Mouse (Mus musculus) embryonic facial prominence, embryonic 13.5 days (tissue): ENCODE measurements around the gene Hcfc2. TPM values are rescaled to one million over a fixed set of nuclear protein-coding genes. Genes with fewer than 3 reads are reported as not detected.

Experiments used
- ATAC-seq: fragments of 200-750 bp; cut with Nextera tagmentation; 2 replicates; pipeline ENCODE4 v1.8.0; 2017; ENCODE audit warnings: low read depth; ENCODE audit not compliant: insufficient number of reproducible peaks, insufficient read depth, low FRiP score, low TSS enrichment
- H3K27ac ChIP-seq: fragments of 300-500 bp; sonication (generic); 2 replicates; pipeline ENCODE4 v1.5.1; 2015; ENCODE audit warnings: moderate library complexity, mild to moderate bottlenecking, inconsistent platforms
- H3K27me3 ChIP-seq: fragments of 300-500 bp; sonication (generic); 2 replicates; pipeline ENCODE4 v1.6.1; 2015; ENCODE audit warnings: mild to moderate bottlenecking, inconsistent platforms
- H3K36me3 ChIP-seq: fragments of 300-500 bp; sonication (generic); 2 replicates; pipeline ENCODE4 v1.6.1; 2015; ENCODE audit warnings: mild to moderate bottlenecking, inconsistent platforms
- H3K4me1 ChIP-seq: fragments of 300-500 bp; sonication (generic); 2 replicates; pipeline ENCODE4 v1.6.1; 2015; ENCODE audit warnings: inconsistent platforms
- H3K4me2 ChIP-seq: fragments of 300-500 bp; sonication (generic); 2 replicates; pipeline ENCODE4 v1.6.1; 2015; ENCODE audit warnings: moderate library complexity, mild to moderate bottlenecking, inconsistent platforms
- H3K4me3 ChIP-seq: fragments of 300-500 bp; sonication (generic); 2 replicates; pipeline ENCODE4 v1.5.1; 2015; ENCODE audit warnings: mild to moderate bottlenecking, inconsistent platforms
- H3K9ac ChIP-seq: fragments of 300-500 bp; sonication (generic); 2 replicates; pipeline ENCODE4 v1.6.1; 2015; ENCODE audit warnings: mild to moderate bottlenecking, inconsistent platforms
- H3K9me3 ChIP-seq: fragments of 300-500 bp; sonication (generic); 2 replicates; pipeline ENCODE4 v1.6.1; 2016; ENCODE audit warnings: inconsistent platforms
- WGBS: fragments of 180-500 bp; shearing (Covaris S2); methylation state at CpG from one replicate; pipeline ENCODE4 v1.1.7; 2015; ENCODE audit warnings: mixed read lengths; 5-methylcytosine and 5-hydroxymethylcytosine counted together
- polyA plus RNA-seq: library from polyadenylated mRNA; unstranded; fragments of >200 nt; fragmentation: Nextera tagmentation; extraction: Ambion mirVana; gene quantifications from 2 replicates; pipeline ENCODE4 v1.2.1, GENCODE M21; 2015

Hcfc2 gene
- polyA plus RNA-seq, 1 experiment from 2014 or later = 44.5 TPM

DNA sequence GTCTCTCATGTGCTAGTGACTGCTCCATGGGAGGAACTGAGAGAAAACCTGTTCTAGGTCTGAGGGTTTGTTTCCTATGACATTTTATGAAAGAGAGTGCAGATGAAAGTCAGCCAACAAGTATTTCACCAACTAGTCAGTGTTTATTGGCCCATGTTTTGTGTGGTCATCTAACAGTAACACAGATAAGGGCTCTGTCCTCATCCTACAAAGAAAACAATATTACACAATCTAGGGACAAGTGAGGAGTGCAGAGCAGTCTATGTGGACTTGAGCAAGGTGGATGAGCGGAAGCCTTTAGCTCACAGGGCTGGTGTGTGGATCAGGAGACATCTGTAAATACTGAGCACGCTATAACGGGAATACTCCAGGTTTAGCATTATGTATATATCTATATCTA lies 62.9 kb downstream of the Hcfc2 start:
- no peak overlapping the region for H3K9ac ChIP-seq
- no peak for ATAC-seq
- peaks cover 23% of the 10 kb centered on the region for H3K4me1 ChIP-seq
- H3K36me3 ChIP-seq = peaks cover 73% of the 10 kb centered on the region
- 93% methylated on average over 3 of the region's 3 CpGs for WGBS
- H3K27me3 ChIP-seq = no peaks in the 10 kb centered on the region
- H3K4me2 ChIP-seq = no peak overlapping the region
- no peaks in the 10 kb centered on the region for H3K9me3 ChIP-seq
- no peak overlapping the region for H3K4me3 ChIP-seq
- no peak overlapping the region for H3K27ac ChIP-seq

DNA sequence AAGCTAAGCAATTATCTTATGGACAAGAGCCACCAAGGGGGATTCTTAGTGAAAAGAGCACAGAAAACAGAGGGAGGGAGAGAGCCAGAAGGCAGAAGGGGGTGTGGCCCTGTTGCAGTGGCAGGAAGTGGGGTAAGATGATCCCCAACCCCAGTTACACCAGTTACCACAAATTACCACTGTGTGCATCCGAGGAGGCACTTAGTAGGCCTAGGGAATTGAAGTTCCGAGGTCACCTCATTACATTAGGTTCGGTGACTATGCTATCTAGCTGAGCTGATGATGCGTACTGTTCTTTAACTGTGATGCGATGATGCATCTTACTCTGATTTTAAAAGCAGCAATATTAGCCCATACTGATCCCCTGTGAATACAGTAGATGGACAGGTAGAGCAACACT lies 63.7 kb downstream of the Hcfc2 start:
- Histone ChIP-seq H3K27ac (no peak overlapping the region), H3K27me3 (no peaks in the 10 kb centered on the region), H3K9me3 (no peaks in the 10 kb centered on the region), H3K4me2 (no peak overlapping the region), H3K4me3 (no peak overlapping the region), H3K36me3 (peaks cover 65% of the 10 kb centered on the region), H3K9ac (no peak overlapping the region), H3K4me1 (peaks cover 28% of the 10 kb centered on the region)
- no peak for ATAC-seq
- WGBS = 79% methylated on average over 5 of the region's 5 CpGs

DNA sequence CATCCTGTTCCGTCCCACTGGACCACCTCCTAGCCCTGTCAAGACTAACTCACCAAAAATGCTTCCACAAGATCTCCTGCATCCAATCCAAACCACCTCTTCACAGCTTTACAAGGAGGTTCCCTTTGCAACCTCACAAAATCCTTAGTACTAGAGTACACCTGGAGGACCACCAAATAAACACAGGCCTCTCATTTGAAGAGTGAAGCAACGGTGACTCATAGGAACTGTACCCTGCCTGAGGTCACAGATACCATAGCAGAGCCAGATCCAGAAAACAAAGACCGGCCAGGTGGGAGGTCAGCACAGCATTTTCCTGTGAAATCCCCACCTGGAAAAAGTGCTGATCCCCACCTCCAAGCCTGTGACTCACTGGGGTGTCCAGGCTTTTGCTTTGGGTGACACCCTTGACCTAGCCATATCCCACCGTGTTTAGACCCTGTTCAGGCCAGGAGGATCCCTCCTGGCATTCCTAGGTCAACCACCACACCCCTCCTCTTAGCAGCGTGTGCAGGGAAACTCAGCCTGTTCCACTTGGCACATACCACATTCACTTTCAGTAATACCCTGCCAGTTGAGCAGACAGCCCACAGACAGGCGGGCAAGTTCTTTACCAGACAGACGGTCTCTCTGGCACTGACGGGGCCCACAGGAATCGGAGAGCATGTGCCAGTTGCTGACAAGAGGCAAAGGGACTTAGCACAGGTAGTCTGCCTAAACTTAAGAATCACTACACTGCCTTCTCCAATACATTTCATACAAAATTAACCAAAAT lies 65.3 kb downstream of the Hcfc2 start:
- Histone ChIP-seq H3K4me2 (peak overlapping the region; percentile 34; the same call in 1 of the 2 replicates), H3K36me3 (peaks cover 51% of the 10 kb centered on the region), H3K27ac (no peak overlapping the region), H3K4me1 (peaks cover 28% of the 10 kb centered on the region), H3K4me3 (no peak overlapping the region), H3K9ac (no peak overlapping the region), H3K27me3 (no peaks in the 10 kb centered on the region), H3K9me3 (no peaks in the 10 kb centered on the region)
- ATAC-seq = no peak
- WGBS = 81% methylated on average over 9 of the region's 9 CpGs

DNA sequence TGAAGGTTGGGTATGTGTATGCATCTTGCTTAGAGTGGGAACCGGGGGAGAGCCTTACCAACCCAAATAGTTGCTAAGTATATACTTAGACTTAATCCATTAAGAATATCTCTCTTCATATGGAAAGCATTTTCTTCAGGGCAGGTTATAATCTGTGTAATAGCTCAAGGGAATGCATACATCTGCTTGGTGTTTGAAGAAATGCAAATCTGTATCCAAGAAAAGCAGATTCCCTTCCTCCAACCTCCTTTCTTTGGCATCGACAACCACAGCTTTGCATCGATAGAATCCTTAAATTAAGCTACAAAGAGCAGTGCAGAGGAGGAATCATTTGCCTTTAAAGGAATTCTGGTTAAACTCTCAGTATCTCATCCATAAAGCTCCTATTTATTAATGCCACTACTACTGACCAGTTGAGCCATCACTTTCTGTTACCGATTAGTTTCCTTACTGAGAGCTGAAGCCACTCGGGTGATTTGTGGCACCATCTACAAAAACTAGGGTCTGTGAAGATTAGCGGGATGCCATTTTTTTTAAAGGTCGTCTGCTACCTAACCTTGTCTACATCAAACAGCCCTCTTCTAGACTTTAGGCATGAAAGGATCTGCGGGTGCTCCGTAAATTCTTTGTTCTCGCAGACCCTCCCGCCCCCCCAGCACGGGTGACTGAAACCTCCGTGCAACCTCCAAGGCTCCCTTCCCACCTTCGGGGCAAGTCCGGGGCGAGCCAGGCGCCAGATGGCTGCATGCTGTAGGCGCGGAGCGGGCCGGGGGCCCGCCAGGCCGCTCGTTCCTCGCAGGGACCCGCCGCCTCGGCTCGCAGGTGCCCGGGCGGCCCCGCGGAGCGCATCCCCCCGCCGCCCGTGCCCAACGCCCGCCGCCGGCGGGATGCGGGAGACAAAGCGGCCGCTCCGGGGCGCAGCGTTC lies 67.1 kb downstream of the Hcfc2 start:
- H3K27ac ChIP-seq = peak overlapping the region; percentile 100
- H3K4me2 ChIP-seq = peak overlapping the region; percentile 77
- H3K4me3 ChIP-seq = peak overlapping the region; percentile 90
- H3K4me1 ChIP-seq = peaks cover 28% of the 10 kb centered on the region
- no peaks in the 10 kb centered on the region for H3K27me3 ChIP-seq
- no peaks in the 10 kb centered on the region for H3K9me3 ChIP-seq
- ATAC-seq = 0 out of 2 replicates have a peak, but pooled peaks have one; percentile 13
- 0% methylated on average over 35 of the region's 48 CpGs for WGBS
- H3K36me3 ChIP-seq = peaks cover 33% of the 10 kb centered on the region
- peak overlapping the region; percentile 99 for H3K9ac ChIP-seq

DNA sequence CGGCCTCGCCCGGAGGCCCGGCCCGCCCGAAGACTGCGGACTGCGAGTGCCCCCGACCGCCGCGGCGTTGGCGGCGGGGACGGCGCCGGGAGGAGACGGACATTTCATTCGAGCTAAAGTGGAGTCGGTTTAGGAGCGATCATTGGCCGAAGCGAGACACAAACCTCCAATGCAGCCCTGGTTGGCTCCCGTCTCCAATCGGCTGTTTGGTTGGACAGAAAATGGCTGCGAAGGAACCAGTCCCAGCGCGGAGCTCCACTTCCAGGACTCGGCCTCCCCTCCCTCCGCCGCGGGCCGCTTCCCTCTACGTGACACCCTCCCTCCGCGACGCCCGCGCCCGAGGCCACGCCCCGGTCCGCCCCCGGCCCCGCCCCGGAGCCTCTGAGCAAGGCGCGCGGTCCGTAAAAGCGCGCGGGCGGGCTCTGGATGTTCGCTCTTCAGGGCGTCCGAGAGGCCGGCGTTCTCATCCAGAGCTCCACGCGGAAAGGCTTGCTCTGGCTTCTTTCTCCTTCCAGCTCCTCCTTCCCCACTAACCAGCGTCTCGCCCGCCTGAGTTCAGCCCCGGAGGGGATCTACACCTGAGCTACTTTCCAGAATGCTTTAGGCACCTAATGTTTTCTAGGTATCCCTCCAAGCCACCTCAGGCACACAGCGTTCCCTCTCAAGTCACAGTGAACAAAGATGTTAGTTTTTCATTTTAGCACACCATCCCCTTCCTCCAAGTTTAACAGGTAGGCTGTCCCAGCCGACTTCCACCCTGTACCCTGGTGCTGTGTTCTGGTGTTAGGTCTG lies 68.1 kb downstream of the Hcfc2 start, which contains the start of gene Nfyb:
TSS of gene Nfyb (minus strand) at position 305 of the 792 bp plus-strand sequence.
- Histone ChIP-seq H3K4me2 (peak within 1 kb of the TSS; percentile 77), H3K27me3 (no peaks in the 10 kb centered on the region), H3K36me3 (peaks cover 23% of the 10 kb centered on the region), H3K4me1 (peaks cover 28% of the 10 kb centered on the region), H3K9ac (peak within 1 kb of the TSS; percentile 99), H3K27ac (peak within 1 kb of the TSS; percentile 100), H3K4me3 (peak within 1 kb of the TSS; percentile 90), H3K9me3 (no peaks in the 10 kb centered on the region)
- WGBS = under 1% methylated on average over 67 of the region's 68 CpGs
- peak; percentile 95 for ATAC-seq

DNA sequence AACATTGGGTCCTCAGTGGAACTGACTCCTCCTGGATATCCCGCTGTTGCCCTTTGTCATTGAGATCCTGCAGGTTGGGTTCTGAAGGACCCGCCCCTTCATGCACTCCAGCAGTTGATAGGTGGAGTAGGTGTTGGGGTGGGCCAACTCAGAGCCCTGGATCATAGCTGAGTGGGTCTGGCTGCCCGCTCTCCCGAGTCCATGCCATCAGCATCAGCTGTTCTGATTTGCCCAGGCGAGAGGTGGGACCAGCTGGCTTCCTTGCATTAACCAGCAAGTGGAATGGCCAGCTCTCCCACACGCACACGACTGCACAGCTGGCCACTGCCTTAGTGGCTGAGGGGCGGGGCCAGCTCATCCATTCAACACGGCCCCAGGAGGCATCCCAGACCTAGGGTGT lies 72.9 kb downstream of the Hcfc2 start:
- H3K4me1 ChIP-seq = peaks cover 5% of the 10 kb centered on the region; the same call in 1 of the 2 replicates
- no peak overlapping the region for H3K9ac ChIP-seq
- no peak for ATAC-seq
- H3K27ac ChIP-seq = no peak overlapping the region
- H3K27me3 ChIP-seq = no peaks in the 10 kb centered on the region
- H3K4me3 ChIP-seq = no peak overlapping the region
- no peaks in the 10 kb centered on the region for H3K9me3 ChIP-seq
- H3K4me2 ChIP-seq = no peak overlapping the region
- WGBS = 26% methylated on average over 9 of the region's 9 CpGs
- no peaks in the 10 kb centered on the region for H3K36me3 ChIP-seq

DNA sequence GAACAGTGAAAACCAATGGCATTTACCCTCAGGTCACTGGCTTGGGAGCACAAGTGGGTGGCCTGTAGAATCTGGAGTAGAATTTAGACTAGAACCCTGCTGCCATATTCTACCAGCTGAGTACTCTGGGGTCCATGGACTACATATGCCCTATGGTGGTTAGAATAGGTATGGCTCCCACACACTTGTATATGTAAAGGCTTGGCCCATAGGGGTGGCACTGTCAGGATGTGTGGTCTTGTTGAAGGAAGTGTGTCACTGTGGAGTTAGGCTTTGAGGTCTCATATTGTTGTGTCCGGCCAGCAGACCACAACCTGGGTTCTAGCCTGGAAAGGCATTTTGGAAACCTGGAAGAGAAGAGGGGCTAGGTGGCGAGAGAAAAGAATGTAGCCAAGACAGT lies 74.8 kb downstream of the Hcfc2 start:
- 84% methylated on average over 2 of the region's 2 CpGs for WGBS
- Histone ChIP-seq H3K36me3 (no peaks in the 10 kb centered on the region), H3K4me1 (no peaks in the 10 kb centered on the region), H3K27me3 (no peaks in the 10 kb centered on the region), H3K4me2 (no peak overlapping the region), H3K4me3 (no peak overlapping the region), H3K9ac (no peak overlapping the region), H3K9me3 (no peaks in the 10 kb centered on the region), H3K27ac (no peak overlapping the region)
- no peak for ATAC-seq

DNA sequence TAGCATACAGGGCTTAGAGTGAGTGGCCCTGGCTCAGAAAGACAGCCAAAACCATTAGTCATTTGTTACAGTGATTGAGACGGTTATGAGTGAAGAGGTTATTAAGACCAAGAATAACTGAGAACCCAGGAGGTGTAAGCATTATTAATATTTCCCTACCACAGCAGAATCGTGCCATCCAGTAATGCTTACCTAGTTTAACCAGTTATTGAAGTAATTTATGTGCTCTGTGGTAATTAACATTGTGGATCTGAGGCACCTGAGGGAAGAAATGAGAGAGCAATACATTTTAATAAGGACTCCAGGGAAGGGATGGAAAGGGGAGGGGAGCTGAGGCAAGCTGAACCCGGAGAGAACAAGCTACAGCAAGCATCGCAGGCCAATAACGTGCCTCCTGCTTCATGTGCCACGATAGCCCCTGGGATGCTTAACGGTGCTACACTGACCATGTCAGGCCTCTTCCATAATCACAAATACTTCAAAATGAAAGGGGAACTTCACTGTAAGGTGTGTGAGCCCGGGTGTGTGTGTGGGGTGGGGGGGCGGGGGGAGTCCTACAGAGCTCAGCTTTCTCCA lies 75.7 kb downstream of the Hcfc2 start:
- H3K4me2 ChIP-seq = no peak overlapping the region
- ATAC-seq = no peak
- no peaks in the 10 kb centered on the region for H3K27me3 ChIP-seq
- no peak overlapping the region for H3K27ac ChIP-seq
- H3K36me3 ChIP-seq = no peaks in the 10 kb centered on the region
- no peaks in the 10 kb centered on the region for H3K9me3 ChIP-seq
- H3K9ac ChIP-seq = no peak overlapping the region
- no peaks in the 10 kb centered on the region for H3K4me1 ChIP-seq
- WGBS = 68% methylated on average over 9 of the region's 9 CpGs
- no peak overlapping the region for H3K4me3 ChIP-seq

DNA sequence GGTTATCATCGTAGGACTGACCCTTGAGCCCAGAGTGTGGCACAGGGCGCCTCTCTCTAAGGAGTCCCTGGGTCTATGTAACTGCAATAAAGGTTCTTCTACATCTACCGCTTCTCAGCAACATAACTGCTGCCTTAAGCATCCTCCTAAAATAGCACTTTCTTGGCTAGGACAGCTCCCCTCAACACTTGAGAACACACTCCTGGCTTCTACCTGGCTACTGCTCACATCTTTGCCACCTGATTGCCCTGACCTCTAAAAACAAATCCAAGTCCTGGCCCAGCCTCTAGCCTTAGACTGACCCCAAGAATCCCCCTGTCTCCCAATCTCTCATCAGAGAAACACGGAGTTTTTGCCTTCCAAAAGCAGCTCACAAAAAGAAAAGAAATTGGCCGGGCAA lies 78.9 kb downstream of the Hcfc2 start:
- Histone ChIP-seq H3K9ac (no peak overlapping the region), H3K4me2 (no peak overlapping the region), H3K4me1 (no peaks in the 10 kb centered on the region), H3K4me3 (no peak overlapping the region), H3K27ac (no peak overlapping the region), H3K27me3 (no peaks in the 10 kb centered on the region), H3K9me3 (no peaks in the 10 kb centered on the region), H3K36me3 (no peaks in the 10 kb centered on the region)
- 91% methylated on average over 5 of the region's 5 CpGs for WGBS
- no peak for ATAC-seq

DNA sequence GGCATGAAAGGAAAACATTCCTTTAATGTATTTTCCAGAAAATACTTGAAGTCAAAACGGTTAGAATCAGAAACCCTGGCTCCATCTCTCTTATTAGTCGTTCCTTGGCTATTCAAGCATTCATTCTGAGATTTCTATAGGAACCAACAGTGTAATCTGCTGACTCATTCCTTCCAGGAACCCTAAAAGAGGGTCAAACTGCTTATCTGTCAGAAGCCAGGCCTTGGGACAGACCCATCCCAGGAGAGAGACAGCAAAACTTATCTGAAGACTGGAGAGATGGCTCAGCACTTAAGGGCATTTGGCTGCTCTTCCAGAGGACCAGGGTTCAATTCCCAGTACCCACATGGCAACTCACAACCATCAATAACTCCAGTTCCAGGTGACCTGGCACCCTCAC lies 81.1 kb downstream of the Hcfc2 start:
- H3K9me3 ChIP-seq = no peaks in the 10 kb centered on the region
- ATAC-seq = no peak
- 69% methylated on average over 2 of the region's 2 CpGs for WGBS

DNA sequence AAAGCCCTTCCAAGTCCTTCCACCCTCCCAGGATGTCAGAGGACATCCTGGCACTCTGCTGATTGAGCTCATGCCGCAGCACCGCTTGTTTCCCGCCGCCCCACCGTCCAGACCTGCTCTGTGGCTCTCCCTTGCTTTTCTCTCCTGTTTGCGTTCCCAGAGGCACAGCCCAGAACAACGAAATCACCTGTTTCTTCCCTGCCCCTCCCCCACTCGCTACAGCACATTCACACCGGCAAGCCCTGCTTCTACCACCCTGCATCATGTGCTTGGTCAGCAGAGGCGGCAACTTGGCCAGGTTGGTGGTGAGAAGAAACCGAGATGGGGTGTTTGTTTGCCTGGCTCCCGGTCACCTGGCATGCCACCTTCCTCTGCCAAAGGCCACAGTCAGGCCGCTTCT lies 81.9 kb downstream of the Hcfc2 start:
- Histone ChIP-seq H3K4me2 (no peak overlapping the region), H3K9me3 (no peaks in the 10 kb centered on the region), H3K36me3 (no peaks in the 10 kb centered on the region), H3K4me1 (no peaks in the 10 kb centered on the region), H3K27ac (no peak overlapping the region), H3K27me3 (no peaks in the 10 kb centered on the region), H3K9ac (0 out of 2 replicates have a peak overlapping the region, but pooled peaks have one; percentile 40), H3K4me3 (no peak overlapping the region)
- 28% methylated on average over 13 of the region's 13 CpGs for WGBS
- no peak for ATAC-seq

More for the DNA sequence above, 81.1 kb downstream of the Hcfc2 start:
- H3K36me3 ChIP-seq = no peaks in the 10 kb centered on the region
- no peak overlapping the region for H3K9ac ChIP-seq
- no peak overlapping the region for H3K4me2 ChIP-seq
- no peaks in the 10 kb centered on the region for H3K27me3 ChIP-seq
- no peaks in the 10 kb centered on the region for H3K4me1 ChIP-seq
- H3K4me3 ChIP-seq = no peak overlapping the region
- H3K27ac ChIP-seq = no peak overlapping the region
